Mouse (Mus musculus) CH12.LX (cell line): Measurements from ENCODE around the gene Zfp593. TPM values are rescaled to one million over a fixed set of nuclear protein-coding genes. Genes with fewer than 3 reads are reported as not detected.

Source experiments
- DNase-seq: peaks from one replicate; pipeline ENCODE4 v3.0.0-alpha.2; 2013; ENCODE audit errors: extremely low read depth
- H3K27ac ChIP-seq: 2 replicates; pipeline ENCODE4 v1.5.1; 2012; ENCODE audit warnings: low read depth, mild to moderate bottlenecking, control low read depth, moderate library complexity; ENCODE audit not compliant: insufficient read depth
- H3K27me3 ChIP-seq: replicated peaks from 2 replicates; pipeline ENCODE3; 2012; ENCODE audit warnings: inconsistent platforms
- H3K36me3 ChIP-seq, 2 experiments: replicated peaks in 1 of 2; 2 replicates each; pipeline versions ENCODE3 to v1.6.1; 2012; ENCODE audit warnings: inconsistent platforms in 1 of 2, low read length in 1 of 2, mild to moderate bottlenecking in 1 of 2, mixed read lengths in 1 of 2, moderate library complexity in 1 of 2; ENCODE audit not compliant: control insufficient read depth in 1 of 2, insufficient read depth in 1 of 2
- H3K4me1 ChIP-seq, 2 experiments: 2 replicates each; pipeline ENCODE4 v1.6.1; 2012; ENCODE audit warnings: inconsistent platforms in 1 of 2, moderate library complexity in 1 of 2; ENCODE audit not compliant: insufficient read depth in 2 of 2, control insufficient read depth in 1 of 2
- H3K4me2 ChIP-seq: 2 replicates; pipeline ENCODE4 v1.6.1; 2012; ENCODE audit warnings: low read depth, mild to moderate bottlenecking, control low read depth; ENCODE audit not compliant: poor library complexity, insufficient read depth, severe bottlenecking
- H3K4me3 ChIP-seq, 3 experiments: fragments of 150-350 bp in 1 of 3; sonication (generic) in 1 of 3; replicated peaks in 1 of 3; 2 replicates each; pipeline versions ENCODE3 to v1.5.1; 2011 to 2012; ENCODE audit warnings: low read depth in 2 of 3, low read length in 2 of 3, mild to moderate bottlenecking in 2 of 3, moderate library complexity in 2 of 3, control low read depth in 1 of 3, improper control_type of control experiment in 1 of 3, inconsistent platforms in 1 of 3, mixed read lengths in 1 of 3; ENCODE audit not compliant: poor library complexity in 1 of 3
- H3K79me2 ChIP-seq: replicated peaks from 2 replicates; pipeline ENCODE4 v1.6.1; 2012; ENCODE audit warnings: mild to moderate bottlenecking, moderate library complexity; ENCODE audit not compliant: control insufficient read depth, poor library complexity, insufficient read depth, severe bottlenecking; ENCODE audit errors: extremely low read depth
- H3K9ac ChIP-seq: 2 replicates; pipeline ENCODE4 v1.6.1; 2012; ENCODE audit warnings: low read depth, mild to moderate bottlenecking, control low read depth, moderate library complexity; ENCODE audit not compliant: insufficient read depth
- H3K9me3 ChIP-seq: replicated peaks from 2 replicates; pipeline ENCODE3; 2012; ENCODE audit warnings: low read length, inconsistent platforms, mixed read lengths
- BHLHE40 ChIP-seq: IDR thresholded peaks from 2 replicates; pipeline ENCODE4 v1.6.1; 2011; ENCODE audit warnings: mild to moderate bottlenecking, low read depth, low read length, improper control_type of control experiment
- CHD1 ChIP-seq: IDR thresholded peaks from 2 replicates; pipeline ENCODE4 v1.6.1; 2012; ENCODE audit warnings: low read depth, low read length, improper control_type of control experiment, inconsistent platforms
- CHD2 ChIP-seq: IDR thresholded peaks from 2 replicates; pipeline ENCODE4 v1.6.1; 2011; ENCODE audit warnings: low read length, improper control_type of control experiment
- CTCF ChIP-seq, 2 experiments: IDR thresholded peaks in 1 of 2; conservative IDR thresholded peaks in 1 of 2; 2 replicates each; pipeline ENCODE4 v1.5.1; 2011 to 2012; ENCODE audit warnings: low read depth in 2 of 2, low read length in 2 of 2, improper control_type of control experiment in 1 of 2, inconsistent platforms in 1 of 2, mild to moderate bottlenecking in 1 of 2, moderate library complexity in 1 of 2
- E2F4 ChIP-seq: IDR thresholded peaks from 2 replicates; pipeline ENCODE4 v1.6.1; 2011; ENCODE audit warnings: low read depth, low read length, improper control_type of control experiment; ENCODE audit not compliant: insufficient replicate concordance
- EP300 ChIP-seq: IDR thresholded peaks from 2 replicates; pipeline ENCODE4 v1.6.1; 2011; ENCODE audit warnings: low read length, improper control_type of control experiment
- GABPA ChIP-seq: IDR thresholded peaks from 2 replicates; pipeline ENCODE4 v1.6.1; 2012; ENCODE audit warnings: low read depth, low read length, improper control_type of control experiment, inconsistent platforms; ENCODE audit not compliant: insufficient replicate concordance
- IRF4 ChIP-seq: IDR thresholded peaks from 2 replicates; pipeline ENCODE4 v1.6.1; 2014; ENCODE audit warnings: low read depth, mild to moderate bottlenecking, inconsistent platforms, low read length, improper control_type of control experiment
- JUN ChIP-seq: IDR thresholded peaks from 2 replicates; pipeline ENCODE4 v1.6.1; 2011; ENCODE audit warnings: low read depth, mild to moderate bottlenecking, low read length, improper control_type of control experiment, moderate library complexity; ENCODE audit not compliant: insufficient read depth
- MEF2A ChIP-seq: IDR thresholded peaks from 2 replicates; pipeline ENCODE4 v1.6.1; 2014; ENCODE audit warnings: low read depth, mild to moderate bottlenecking, inconsistent platforms, low read length, improper control_type of control experiment, borderline replicate concordance
- MXI1 ChIP-seq: IDR thresholded peaks from 2 replicates; pipeline ENCODE4 v1.6.1; 2011; ENCODE audit warnings: mild to moderate bottlenecking, low read depth, low read length, improper control_type of control experiment
- NRF1 ChIP-seq: IDR thresholded peaks from 2 replicates; pipeline ENCODE4 v1.6.1; 2014; ENCODE audit warnings: low read depth, mild to moderate bottlenecking, inconsistent platforms, low read length, improper control_type of control experiment, moderate library complexity
- RAD21 ChIP-seq: IDR thresholded peaks from 2 replicates; pipeline ENCODE4 v1.6.1; 2011; ENCODE audit warnings: low read depth, mild to moderate bottlenecking, low read length, improper control_type of control experiment, moderate library complexity
- RCOR1 ChIP-seq: conservative IDR thresholded peaks from 2 replicates; pipeline ENCODE4 v1.6.1; 2012; ENCODE audit warnings: low read depth, mild to moderate bottlenecking, inconsistent platforms, low read length, improper control_type of control experiment
- UBTF ChIP-seq: IDR thresholded peaks from 2 replicates; pipeline ENCODE4 v1.6.1; 2012; ENCODE audit warnings: low read depth, mild to moderate bottlenecking, inconsistent platforms, low read length, improper control_type of control experiment, moderate library complexity
- USF2 ChIP-seq: conservative IDR thresholded peaks from 2 replicates; pipeline ENCODE4 v1.6.1; 2011; ENCODE audit warnings: low read depth, low read length, improper control_type of control experiment
- ZC3H11A ChIP-seq: IDR thresholded peaks from 2 replicates; pipeline ENCODE4 v1.6.1; 2012; ENCODE audit warnings: low read depth, mild to moderate bottlenecking, inconsistent platforms, low read length, improper control_type of control experiment
- ZMIZ1 ChIP-seq: IDR thresholded peaks from 2 replicates; pipeline ENCODE4 v1.6.1; 2012; ENCODE audit warnings: low read depth, mild to moderate bottlenecking, inconsistent platforms, low read length, improper control_type of control experiment
- ZNF384 ChIP-seq: IDR thresholded peaks from 2 replicates; pipeline ENCODE4 v1.6.1; 2012; ENCODE audit warnings: low read depth, low read length, improper control_type of control experiment, inconsistent platforms
- dilution Hi-C: fragments of 300-500 bp; cut with MboI; formaldehyde crosslinking; loops from 2 replicates; pipeline ENCODE4 v1.14.3; 2020; ENCODE audit warnings: low sequenced_read_pairs; ENCODE audit not compliant: extremely low pct_unique_long_range_greater_than_20kb, extremely low pct_ligation_motif_present
- in situ Hi-C: fragments of 300-500 bp; cut with MboI; formaldehyde crosslinking; loops from 3 replicates; pipeline ENCODE4 v1.14.3; 2019; ENCODE audit warnings: low sequenced_read_pairs, low pct_ligation_motif_present, low pct_unique_long_range_greater_than_20kb, mixed read lengths
- polyA plus RNA-seq: library from polyadenylated mRNA; unstranded; fragments of >175 nt; gene quantifications from 2 replicates; pipeline ENCODE4 v1.2.1, GENCODE M21; 2012; ENCODE audit warnings: low read depth; ENCODE audit not compliant: insufficient read length
- total RNA-seq, 2 experiments: library from RNA; depleted of rRNA; stranded (reverse); fragments of 300-350 nt in 1 of 2; fragments of >200 nt in 1 of 2; gene quantifications; 2 replicates each; pipeline ENCODE4 v1.2.3; 2012 to 2014

Gene Zfp593
- total and polyA plus RNA-seq, 3 experiments = 28.9 to 34.7 (median 29.1) TPM

GRCm38 (mm10) chr4:134252131-134252910 is 6.9 kb upstream of the Zfp593 start:
- Histone ChIP-seq H3K36me3 (no peaks in the 10 kb centered on the region), H3K27ac (no peak overlapping the region), H3K4me1 (peaks cover 3 to 5% of the 10 kb centered on the region in 2 experiments; a peak in 3 of 4 replicates), H3K4me2 (no peak overlapping the region), H3K27me3 (peaks cover 75% of the 10 kb centered on the region), H3K4me3 (no peak overlapping the region), H3K9me3 (peaks cover 12% of the 10 kb centered on the region), H3K79me2 (no peaks in the 10 kb centered on the region), H3K9ac (no peak overlapping the region)
- TF ChIP-seq UBTF (no peak), NRF1 (no peak), CHD2 (no peak), GABPA (no peak), CTCF (conservative IDR thresholded peaks at IDR 0.05 in 1 of 2, IDR thresholded peaks at IDR 0.05 in 1 of 2; ENCODE audit: low read depth in 2 of 2, low read length in 2 of 2) (no peak), RCOR1 (no peak), E2F4 (no peak), JUN (no peak), MXI1 (no peak), EP300 (no peak), CHD1 (no peak), USF2 (no peak), BHLHE40 (no peak), RAD21 (no peak), IRF4 (no peak), ZNF384 (no peak), ZMIZ1 (no peak), ZC3H11A (no peak), MEF2A (no peak)
- in situ Hi-C loops (loop anchor here (25.0 kb wide), 1 partner anchor 235 kb away; the partner anchor contains the start of gene Paqr7), dilution Hi-C loops (no loop called here)
- no peak for DNase-seq
